Mouse (Mus musculus): ENCODE results near the gene Dmrt1. TPM values are rescaled to one million over a fixed set of nuclear protein-coding genes. Genes with fewer than 3 reads are reported as not detected.

Dmrt1 gene
- total RNA-seq, 2 experiments from 2014 or later, result not detected

GRCm38 (mm10) chr19:25615889-25616288 lies 110.5 kb downstream of the Dmrt1 start:
- DNase-seq (ENCODE audit: low spot score in 2 of 2), result no peak

GRCm38 (mm10) chr19:25622291-25623251 lies 117.2 kb downstream of the Dmrt1 start:
- DNase-seq (ENCODE audit: low spot score in 2 of 2), result peak; percentile 78 to 84

- peak; percentile 75 to 78 for DNase-seq (ENCODE audit: low spot score in 2 of 2)
Measured at GRCm38 (mm10) chr19:25628490-25628889, 123.1 kb downstream of the Dmrt1 start.

- no peak for DNase-seq (ENCODE audit: low spot score in 2 of 2)
Measured at GRCm38 (mm10) chr19:25635119-25635518, 129.7 kb downstream of the Dmrt1 start.

GRCm38 (mm10) chr19:25635622-25636244 lies 130.3 kb downstream of the Dmrt1 start:
- DNase-seq (ENCODE audit: low spot score in 2 of 2), result peak; percentile 68 to 79

- no peak for DNase-seq (ENCODE audit: low spot score in 2 of 2)
Measured at GRCm38 (mm10) chr19:25638766-25639361, 133.4 kb downstream of the Dmrt1 start.

GRCm38 (mm10) chr19:25641786-25642185 lies 136.4 kb downstream of the Dmrt1 start:
- no peak for DNase-seq (ENCODE audit: low spot score in 2 of 2)

GRCm38 (mm10) chr19:25647136-25647535 lies 141.7 kb downstream of the Dmrt1 start:
- no peak for DNase-seq (ENCODE audit: low spot score in 2 of 2)

GRCm38 (mm10) chr19:25648701-25649100 lies 143.3 kb downstream of the Dmrt1 start:
- no peak for DNase-seq (ENCODE audit: low spot score in 2 of 2)

GRCm38 (mm10) chr19:25650474-25650873 lies 145.1 kb downstream of the Dmrt1 start:
- no peak for DNase-seq (ENCODE audit: low spot score in 2 of 2)

GRCm38 (mm10) chr19:25652560-25652959 lies 147.1 kb downstream of the Dmrt1 start:
- no peak for DNase-seq (ENCODE audit: low spot score in 2 of 2)

Other genes starting within 250 kb of the Dmrt1 start
- 1 to 10 TPM; 1.7 to 2.2 TPM for gene Dmrt3, start 104.7 kb downstream of the Dmrt1 start, total RNA-seq (2021)
- 1 to 10 TPM; 1.8 to 3.2 TPM for gene Dmrt2, start 166.8 kb downstream of the Dmrt1 start, total RNA-seq (2021)

Data from layer of hippocampus, postnatal 10 days (tissue).